Mouse (Mus musculus) midbrain, embryonic 16.5 days (tissue): ENCODE measurements around the gene Ccpg1os. TPM values are rescaled to one million over a fixed set of nuclear protein-coding genes. Genes with fewer than 3 reads are reported as not detected.
A peak's percentile ranks its signal among the peaks of the same experiment; 100 is the strongest.

Experiments
- ATAC-seq: fragments of 200-750 bp; cut with Nextera tagmentation; 2 replicates; pipeline ENCODE4 v1.8.0; 2017; ENCODE audit warnings: moderate TSS enrichment
- H3K27ac ChIP-seq: fragments of 300-500 bp; sonication (generic); 2 replicates; pipeline ENCODE4 v1.5.1; 2014; ENCODE audit warnings: mild to moderate bottlenecking, low read length, mixed read lengths
- H3K27me3 ChIP-seq: fragments of 300-500 bp; sonication (generic); 2 replicates; pipeline ENCODE4 v1.6.1; 2014; ENCODE audit warnings: low read depth, low read length, mixed read lengths; ENCODE audit not compliant: control insufficient read depth, insufficient read depth
- H3K36me3 ChIP-seq: fragments of 300-500 bp; sonication (generic); 2 replicates; pipeline ENCODE4 v1.6.1; 2014; ENCODE audit warnings: mild to moderate bottlenecking, low read length, moderate library complexity, mixed read lengths; ENCODE audit not compliant: control insufficient read depth, insufficient read depth
- H3K4me1 ChIP-seq: fragments of 300-500 bp; sonication (generic); 2 replicates; pipeline ENCODE4 v1.6.1; 2014; ENCODE audit warnings: mild to moderate bottlenecking, low read length, mixed read lengths; ENCODE audit not compliant: control insufficient read depth, insufficient read depth
- H3K4me2 ChIP-seq: fragments of 300-500 bp; sonication (generic); 2 replicates; pipeline ENCODE4 v1.6.1; 2014; ENCODE audit warnings: mild to moderate bottlenecking, low read length, mixed read lengths
- H3K4me3 ChIP-seq: fragments of 300-500 bp; sonication (generic); 2 replicates; pipeline ENCODE4 v1.5.1; 2014; ENCODE audit warnings: low read depth, mild to moderate bottlenecking, low read length, moderate library complexity, mixed read lengths
- H3K9ac ChIP-seq: fragments of 300-500 bp; sonication (generic); 2 replicates; pipeline ENCODE4 v1.6.1; 2014; ENCODE audit warnings: low read depth, low read length, mixed read lengths
- H3K9me3 ChIP-seq: fragments of 300-500 bp; sonication (generic); replicated peaks from 2 replicates; pipeline ENCODE4 v1.6.1; 2014; ENCODE audit warnings: mild to moderate bottlenecking, low read length, mixed read lengths; ENCODE audit not compliant: control insufficient read depth, poor library complexity, severe bottlenecking
- WGBS: fragments of 180-500 bp; shearing (Covaris S2); extraction: QIAGEN DNeasy Blood & Tissue Kit; methylation state at CpG from one replicate; pipeline ENCODE4 v1.1.7; 2014; 5-methylcytosine and 5-hydroxymethylcytosine counted together
- polyA plus RNA-seq: library from polyadenylated mRNA; unstranded; fragments of >200 nt; fragmentation: Nextera tagmentation; extraction: Ambion mirVana; gene quantifications from 2 replicates; pipeline ENCODE4 v1.2.1, GENCODE M21; 2015

Gene Ccpg1os
- 24.2 and 24.9 TPM in 2 replicates for polyA plus RNA-seq

DNA sequence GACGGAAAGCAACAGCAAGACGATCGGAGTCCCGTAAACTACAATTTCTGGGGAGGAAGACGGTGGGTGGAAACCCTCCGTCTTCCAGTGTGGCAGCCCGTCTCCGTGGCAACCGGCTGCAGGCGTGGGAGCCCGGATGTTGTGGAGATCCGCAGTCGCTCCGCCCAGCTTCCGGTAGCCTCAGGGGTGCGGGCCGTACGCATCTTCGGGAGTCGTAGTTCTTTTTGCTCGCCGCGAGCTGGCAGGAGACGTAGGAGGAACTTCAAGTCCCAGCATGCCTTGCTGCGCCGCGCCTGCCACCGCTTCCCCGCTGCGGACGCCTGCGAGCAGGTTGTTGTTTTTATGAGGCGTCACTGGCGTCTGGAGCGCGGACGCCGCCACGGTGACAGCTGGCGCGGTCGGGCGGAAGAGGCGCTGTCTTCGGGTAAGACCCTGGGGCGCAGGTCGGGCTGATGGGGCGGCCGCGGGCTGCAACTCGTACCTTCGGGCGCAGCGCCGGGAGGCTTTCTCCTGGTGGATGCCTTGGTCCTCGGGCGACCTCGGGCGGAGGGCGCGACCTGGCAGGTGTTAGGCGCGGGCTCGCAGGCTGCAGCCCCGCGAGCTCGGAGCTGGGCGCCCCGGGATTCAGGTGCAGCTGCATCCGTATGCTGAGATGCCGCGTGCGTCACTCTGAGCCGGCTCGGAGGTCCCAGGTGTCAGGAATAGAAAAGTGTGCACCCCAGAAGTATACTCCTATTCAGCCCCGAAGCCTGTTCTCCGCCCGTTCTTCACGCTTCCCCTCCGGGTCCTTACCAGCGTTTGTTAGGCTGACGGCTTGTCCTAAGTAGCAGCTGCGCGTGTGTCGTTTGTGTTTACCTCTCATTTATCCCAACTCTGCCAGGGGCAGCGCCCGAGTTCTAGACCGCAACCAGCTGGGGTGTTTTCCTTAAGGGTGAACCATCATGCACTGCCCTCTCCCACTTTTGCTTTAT lies at the start of gene Ccpg1os, which contains the start of gene Ccpg1:
Gene Ccpg1os, minus strand, starts transcription at position 133 of the 971 bp plus-strand sequence.
Gene Ccpg1, plus strand, starts transcription at position 180 of the 971 bp plus-strand sequence.
- Histone ChIP-seq H3K4me3 (peak within 1 kb of the TSS; percentile 78), H3K9me3 (no peaks in the 10 kb centered on the region), H3K4me2 (peak within 1 kb of the TSS; percentile 68), H3K27ac (peak within 1 kb of the TSS; percentile 87), H3K27me3 (no peaks in the 10 kb centered on the region), H3K4me1 (peaks cover 17% of the 10 kb centered on the region), H3K36me3 (no peaks in the 10 kb centered on the region), H3K9ac (peak within 1 kb of the TSS; percentile 86)
- WGBS, result under 1% methylated on average over 88 of the region's 88 CpGs
- ATAC-seq, result peak; percentile 100

DNA sequence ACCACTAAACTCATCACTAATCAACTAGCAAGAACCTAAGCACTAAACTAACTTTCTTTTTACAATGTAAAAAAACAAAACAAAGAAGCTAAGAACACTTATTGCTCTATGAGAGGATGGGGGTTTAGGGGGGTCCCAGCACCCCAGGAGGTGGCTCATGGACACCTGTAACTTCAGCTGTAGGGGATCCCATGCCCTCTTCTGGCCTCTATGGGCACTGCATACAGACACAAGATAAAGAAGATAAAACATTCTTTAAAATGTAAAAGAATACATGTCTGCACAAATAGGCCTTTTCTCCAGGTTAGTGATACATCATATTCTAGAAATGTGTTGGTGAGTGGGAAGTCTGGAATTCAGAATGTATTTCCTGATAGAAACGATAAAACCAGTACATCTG lies 48.2 kb upstream of the Ccpg1os start:
- Histone ChIP-seq H3K27me3 (no peaks in the 10 kb centered on the region), H3K9me3 (no peaks in the 10 kb centered on the region), H3K4me2 (no peak overlapping the region), H3K4me3 (no peak overlapping the region), H3K27ac (no peak overlapping the region), H3K4me1 (peaks cover 1% of the 10 kb centered on the region), H3K9ac (no peak overlapping the region), H3K36me3 (peaks cover 12% of the 10 kb centered on the region)
- ATAC-seq, result no peak
- WGBS, result 97% methylated on average over 1 of the region's 1 CpGs

DNA sequence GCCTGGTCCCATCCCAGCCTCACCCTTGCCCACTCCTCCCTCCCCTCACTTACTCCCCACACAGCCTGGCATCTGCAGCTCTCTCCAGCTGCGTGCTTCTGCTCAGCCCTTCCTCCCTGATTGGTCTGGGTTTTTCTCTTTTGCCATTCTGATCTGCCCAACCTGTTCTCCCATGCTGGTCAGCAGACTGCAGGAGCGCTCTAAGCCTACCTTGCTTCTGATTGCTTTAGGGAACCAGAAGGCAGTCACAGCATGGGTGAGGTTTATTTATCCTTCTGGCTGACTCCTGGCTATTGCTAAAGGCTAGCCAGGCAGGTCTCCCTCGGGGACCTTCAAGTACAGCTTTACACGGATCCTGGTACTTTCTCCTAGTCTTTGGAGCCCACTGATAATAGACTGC lies 46.2 kb upstream of the Ccpg1os start:
- H3K27me3 ChIP-seq, result no peaks in the 10 kb centered on the region
- H3K4me2 ChIP-seq, result no peak overlapping the region
- no peak overlapping the region for H3K4me3 ChIP-seq
- no peak for ATAC-seq
- H3K27ac ChIP-seq, result no peak overlapping the region
- peaks cover 12% of the 10 kb centered on the region for H3K36me3 ChIP-seq
- no peaks in the 10 kb centered on the region for H3K4me1 ChIP-seq
- no peak overlapping the region for H3K9ac ChIP-seq
- WGBS, result 77% methylated on average over 4 of the region's 4 CpGs
- H3K9me3 ChIP-seq, result no peaks in the 10 kb centered on the region

DNA sequence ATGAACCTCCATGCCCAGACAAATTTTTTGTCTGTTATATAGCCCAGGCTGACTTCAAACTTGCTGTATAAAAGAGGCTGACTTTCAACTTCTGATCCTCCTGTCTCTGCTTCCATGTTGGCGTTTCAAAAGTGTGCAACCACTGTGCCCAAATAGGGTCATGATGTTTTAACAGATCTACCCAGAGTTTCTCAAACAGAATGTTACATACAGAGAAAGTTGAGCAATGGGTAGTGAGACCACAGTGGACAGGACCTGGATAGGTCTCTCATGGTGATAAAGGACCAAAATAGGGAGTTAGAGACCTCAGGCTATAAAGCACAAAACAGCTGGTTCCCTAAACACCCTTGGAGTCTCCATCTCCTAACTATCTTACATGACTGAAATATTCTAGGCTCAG lies 45.3 kb upstream of the Ccpg1os start:
- Histone ChIP-seq H3K4me2 (no peak overlapping the region), H3K9me3 (no peaks in the 10 kb centered on the region), H3K36me3 (peaks cover 12% of the 10 kb centered on the region), H3K27ac (no peak overlapping the region), H3K4me3 (no peak overlapping the region), H3K27me3 (no peaks in the 10 kb centered on the region), H3K9ac (no peak overlapping the region), H3K4me1 (no peaks in the 10 kb centered on the region)
- no peak for ATAC-seq
- 92% methylated on average over 1 of the region's 1 CpGs for whole genome bisulfite sequencing

DNA sequence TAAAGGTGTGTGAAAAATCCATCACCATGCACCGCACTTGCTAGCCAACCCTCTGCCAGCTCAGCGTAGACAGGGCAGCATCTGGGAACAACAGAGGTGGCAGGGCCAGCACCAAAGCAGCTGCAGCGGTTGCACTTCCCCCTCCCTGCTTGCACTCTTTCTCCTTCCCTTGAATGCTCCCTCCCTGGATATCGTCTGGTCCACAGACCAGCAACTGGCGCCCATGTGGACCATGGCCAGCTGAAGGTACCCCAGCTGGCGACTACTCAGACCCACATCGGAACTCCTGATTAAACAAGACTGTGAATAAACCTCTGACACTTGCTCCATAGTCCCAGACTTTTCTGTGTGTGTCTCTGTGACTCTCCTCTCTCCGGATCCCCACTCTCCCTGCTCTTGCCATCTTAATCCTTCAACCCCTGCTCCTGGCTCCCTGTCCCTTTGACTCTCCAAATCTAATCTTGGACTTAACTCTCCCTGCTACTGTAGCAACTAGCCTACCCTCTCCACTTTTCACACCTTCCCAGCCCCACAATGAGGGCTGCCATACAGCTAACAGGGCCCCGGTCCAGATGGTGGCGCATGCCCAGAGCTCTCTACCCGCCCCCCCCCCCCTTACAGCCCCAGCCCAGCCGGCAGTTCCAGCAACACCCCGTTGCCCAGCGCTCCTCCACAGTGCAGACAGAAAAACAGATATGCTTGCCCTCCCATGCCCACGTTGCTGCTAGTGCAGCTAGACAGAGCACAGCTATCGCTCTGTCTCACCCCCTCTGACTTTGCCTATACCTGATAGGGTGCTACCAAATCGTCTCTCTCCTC lies 40.8 kb upstream of the Ccpg1os start:
- Histone ChIP-seq H3K9ac (no peak overlapping the region), H3K27ac (no peak overlapping the region), H3K9me3 (no peaks in the 10 kb centered on the region), H3K36me3 (peaks cover 9% of the 10 kb centered on the region; the same call in 1 of the 2 replicates), H3K27me3 (no peaks in the 10 kb centered on the region), H3K4me2 (no peak overlapping the region; the same call in 1 of the 2 replicates), H3K4me3 (no peak overlapping the region), H3K4me1 (no peaks in the 10 kb centered on the region)
- ATAC-seq, result peak; percentile 62
- 18% methylated on average over 17 of the region's 17 CpGs for WGBS

DNA sequence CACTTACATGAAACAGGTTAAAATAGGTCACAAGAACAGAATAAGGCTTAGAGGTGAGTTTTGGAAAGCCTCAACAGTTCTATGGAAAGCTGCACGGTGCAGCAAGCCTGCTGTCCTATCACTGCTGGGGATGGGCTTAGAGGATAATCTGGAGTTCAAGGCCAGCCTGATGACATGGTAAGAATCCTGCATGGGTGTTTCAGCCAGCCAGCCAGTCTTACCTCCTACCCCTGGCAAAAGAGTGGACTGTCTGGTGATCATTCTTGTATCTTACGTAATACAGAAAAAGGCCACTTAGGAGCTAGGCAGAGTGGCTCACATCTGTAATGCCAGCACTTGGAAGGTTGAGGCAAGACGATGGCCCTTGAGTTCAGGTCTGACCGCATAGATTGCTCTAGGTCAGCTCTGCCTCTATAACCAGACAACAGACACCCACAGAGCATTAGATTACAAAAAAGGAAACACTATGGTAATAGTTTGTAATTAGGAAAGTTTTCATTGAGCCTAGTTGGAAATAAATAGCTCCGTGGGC lies 35.5 kb upstream of the Ccpg1os start:
- H3K9me3 ChIP-seq, result no peaks in the 10 kb centered on the region
- H3K27me3 ChIP-seq, result no peaks in the 10 kb centered on the region
- H3K9ac ChIP-seq, result no peak overlapping the region
- H3K4me1 ChIP-seq, result no peaks in the 10 kb centered on the region
- ATAC-seq, result no peak
- WGBS, result 93% methylated on average over 5 of the region's 5 CpGs
- H3K36me3 ChIP-seq, result peaks cover 30% of the 10 kb centered on the region
- H3K27ac ChIP-seq, result no peak overlapping the region
- H3K4me2 ChIP-seq, result no peak overlapping the region
- H3K4me3 ChIP-seq, result no peak overlapping the region

DNA sequence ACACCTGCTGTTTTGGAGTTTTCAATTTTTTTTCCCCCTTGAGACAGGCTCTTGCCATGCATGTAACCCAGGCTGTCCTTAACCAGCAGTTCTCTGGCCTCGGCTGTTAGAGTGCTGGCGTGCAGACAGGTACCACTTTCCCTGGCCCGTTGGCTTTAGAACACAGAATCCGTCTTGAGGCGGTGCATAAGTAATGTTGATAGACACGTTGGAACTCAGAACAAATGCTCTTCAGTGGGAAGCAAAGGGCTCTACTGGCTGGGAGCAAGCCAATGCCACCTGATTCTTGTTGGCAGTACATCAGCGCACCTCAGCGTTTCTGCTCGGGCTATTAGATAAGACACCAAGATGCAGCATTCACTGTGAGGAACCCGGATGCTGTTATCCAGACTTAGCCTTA lies 34.7 kb upstream of the Ccpg1os start:
- Histone ChIP-seq H3K27me3 (no peaks in the 10 kb centered on the region), H3K9ac (no peak overlapping the region), H3K9me3 (no peaks in the 10 kb centered on the region), H3K4me2 (no peak overlapping the region), H3K27ac (no peak overlapping the region), H3K4me3 (no peak overlapping the region), H3K4me1 (no peaks in the 10 kb centered on the region), H3K36me3 (peaks cover 35% of the 10 kb centered on the region)
- 92% methylated on average over 10 of the region's 10 CpGs for WGBS
- ATAC-seq, result no peak

DNA sequence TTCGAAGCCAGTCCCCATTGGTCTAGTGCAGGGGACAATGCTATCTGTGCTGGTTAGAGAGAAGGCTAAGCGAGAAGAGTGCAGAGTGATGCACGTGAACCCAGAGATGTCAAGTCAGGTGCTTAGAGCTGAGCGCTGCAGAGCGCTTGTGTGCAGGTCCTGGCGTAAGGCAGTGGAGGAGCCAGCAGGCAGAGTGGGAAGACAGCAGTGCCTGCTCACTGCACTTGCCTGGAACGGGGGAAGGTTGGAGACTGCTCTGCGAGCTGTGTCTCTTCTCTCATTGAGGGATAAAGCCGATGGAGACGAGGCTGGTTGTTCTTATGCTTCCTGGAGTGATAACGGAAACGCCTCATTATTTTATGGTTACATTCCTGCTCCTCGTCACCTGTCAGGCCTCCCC lies 29.5 kb upstream of the Ccpg1os start:
- WGBS, result 92% methylated on average over 13 of the region's 13 CpGs
- no peak overlapping the region for H3K27ac ChIP-seq
- no peaks in the 10 kb centered on the region for H3K27me3 ChIP-seq
- no peak for ATAC-seq
- H3K36me3 ChIP-seq, result peaks cover 54% of the 10 kb centered on the region
- H3K4me2 ChIP-seq, result no peak overlapping the region
- no peaks in the 10 kb centered on the region for H3K4me1 ChIP-seq
- no peak overlapping the region for H3K9ac ChIP-seq
- no peaks in the 10 kb centered on the region for H3K9me3 ChIP-seq
- H3K4me3 ChIP-seq, result no peak overlapping the region
